Mouse (Mus musculus): Measurements from ENCODE around the gene Ferd3l.

Gene Ferd3l

GRCm38 (mm10) chr12:33965661-33966360 is 37.6 kb downstream of the Ferd3l start:
- no peak for DNase-seq

- peak; percentile 15 to 41 for DNase-seq
Observed at GRCm38 (mm10) chr12:33966490-33967415, 38.5 kb downstream of the Ferd3l start.

- peak in 1 of 2 experiments; percentile 19 for DNase-seq
Observed at GRCm38 (mm10) chr12:33967514-33967913, 39.3 kb downstream of the Ferd3l start.

GRCm38 (mm10) chr12:33968041-33968897 is 40.0 kb downstream of the Ferd3l start:
- DNase-seq = no peak

- DNase-seq = no peak
Observed at GRCm38 (mm10) chr12:33968898-33969178, 40.6 kb downstream of the Ferd3l start.
